Mouse (Mus musculus): ENCODE measurements around the gene Poc1a.

Poc1a gene

DNA sequence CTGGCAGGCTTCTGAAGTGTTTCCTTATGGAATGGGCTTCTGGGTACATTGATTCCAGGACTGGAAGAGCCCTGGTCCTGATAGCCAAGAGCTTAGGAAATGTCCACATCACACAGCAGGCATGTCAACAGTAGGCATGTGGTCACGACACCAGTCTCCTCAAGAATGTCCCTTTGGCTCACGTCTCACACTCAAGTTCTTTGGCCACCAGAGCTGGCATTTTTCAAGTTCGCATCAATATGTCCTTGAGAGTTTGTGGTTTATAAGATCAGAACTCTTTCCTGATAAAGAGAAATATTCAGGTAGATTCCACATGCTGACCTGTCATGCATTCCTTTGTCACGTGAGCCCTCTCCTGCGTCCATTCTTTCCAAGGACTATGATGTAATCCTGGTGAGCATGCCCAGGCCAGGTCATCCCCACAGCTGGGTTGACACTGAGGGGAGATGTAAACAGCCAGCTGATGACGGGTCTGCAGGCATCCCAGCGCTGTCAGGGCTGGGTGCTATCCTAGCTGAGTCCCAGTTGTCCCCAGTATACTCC lies 47.3 kb downstream of the Poc1a start:
- in situ Hi-C loops (cut with MboI, MseI) = no loop called here

- in situ Hi-C loops (cut with MboI, MseI) = no loop called here
Observed at GRCm38 (mm10) chr9:106328772-106329511, 48.1 kb downstream of the Poc1a start.

- in situ Hi-C loops (cut with MboI, MseI) = no loop called here
Observed at GRCm38 (mm10) chr9:106332746-106333145, 51.9 kb downstream of the Poc1a start.

DNA sequence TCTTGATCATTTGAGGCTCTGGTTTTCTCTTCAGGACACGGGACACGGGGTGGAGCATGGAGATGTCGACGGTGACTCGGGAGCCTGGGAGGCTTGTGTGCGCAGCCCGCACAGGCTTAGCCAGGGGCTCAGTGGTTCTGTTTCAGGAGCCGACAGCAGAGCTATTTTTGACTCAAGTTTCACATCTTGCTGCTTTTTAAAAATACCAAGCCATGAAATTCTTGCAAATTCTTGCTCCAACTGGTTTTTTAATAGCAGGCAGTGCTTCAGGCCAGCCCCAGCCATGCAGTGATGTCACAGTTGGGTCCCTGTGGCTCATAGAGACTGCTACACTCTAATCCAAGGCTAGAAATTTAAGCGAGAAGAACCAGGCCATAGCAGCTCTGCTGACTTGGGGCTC lies 56.8 kb downstream of the Poc1a start:
- in situ Hi-C loops (cut with MboI, MseI) = no loop called here

- in situ Hi-C loops (cut with MboI, MseI) = no loop called here
Observed at GRCm38 (mm10) chr9:106338462-106339172, 57.8 kb downstream of the Poc1a start.

GRCm38 (mm10) chr9:106339173-106339558 lies 58.3 kb downstream of the Poc1a start:
- in situ Hi-C loops (cut with MboI, MseI) = no loop called here

DNA sequence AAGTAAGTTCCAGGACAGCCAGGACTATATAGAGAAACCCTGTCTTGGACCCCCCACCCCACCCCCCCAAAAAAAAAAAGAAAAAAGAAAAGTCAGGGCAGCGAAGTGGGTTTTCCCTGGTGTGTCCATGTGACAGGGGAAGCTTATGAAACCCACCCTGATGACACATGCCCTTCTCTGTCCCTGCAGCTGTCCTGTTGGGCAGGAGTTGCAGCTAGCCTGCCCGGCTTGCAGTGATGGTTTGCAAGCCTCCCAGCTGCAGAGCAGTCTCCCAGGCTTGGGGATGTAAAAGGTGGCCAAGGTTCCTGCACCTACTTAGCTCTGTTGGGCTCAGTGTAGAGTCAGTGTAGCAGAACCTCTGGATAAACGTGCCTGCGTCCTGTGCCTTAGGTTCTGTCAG lies 58.9 kb downstream of the Poc1a start:
- in situ Hi-C loops (cut with MboI, MseI) = no loop called here

- in situ Hi-C loops (cut with MboI, MseI) = no loop called here
Observed at GRCm38 (mm10) chr9:106340501-106341312, 59.8 kb downstream of the Poc1a start.

DNA sequence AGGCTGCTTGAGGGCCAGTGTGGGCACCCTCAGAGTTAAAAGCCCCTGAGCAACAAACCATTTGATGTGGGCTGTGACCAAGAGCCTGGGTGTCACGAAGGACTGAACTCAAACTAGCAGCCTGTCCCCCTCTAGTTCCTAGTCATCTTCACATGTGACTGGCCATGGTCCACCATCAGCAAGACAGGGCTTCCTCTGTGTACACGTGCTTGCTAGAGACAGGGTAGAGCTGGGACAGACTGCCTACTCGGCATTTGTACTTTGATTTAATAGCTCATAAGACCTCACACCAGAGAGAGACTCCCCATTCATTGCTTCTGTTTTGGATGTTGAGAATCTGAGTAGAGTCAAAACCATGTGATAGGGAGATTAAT lies 60.4 kb downstream of the Poc1a start:
- in situ Hi-C loops (cut with MboI, MseI) = no loop called here

DNA sequence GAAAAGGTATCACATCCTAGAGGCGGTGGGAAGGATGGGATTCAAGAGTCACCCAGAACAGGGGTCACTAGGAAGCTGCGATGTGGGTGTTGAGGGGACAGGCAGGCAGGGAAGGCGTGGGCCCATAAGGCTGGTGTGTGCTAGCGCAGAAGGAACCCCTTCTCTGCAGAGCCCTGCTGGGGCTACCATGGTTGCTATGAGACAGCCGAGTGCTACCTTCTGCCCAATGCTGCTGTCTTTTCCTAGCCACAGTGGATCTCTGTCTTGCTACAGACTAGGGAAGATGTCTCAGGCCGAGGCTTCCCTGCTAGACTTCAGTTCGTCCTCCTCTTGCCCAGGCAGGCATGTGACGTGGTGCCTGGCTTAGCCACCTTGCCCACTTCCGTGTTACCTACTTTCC lies 61.7 kb downstream of the Poc1a start:
- in situ Hi-C loops (cut with MboI, MseI) = no loop called here

- in situ Hi-C loops (cut with MboI, MseI) = no loop called here
Observed at GRCm38 (mm10) chr9:106345167-106345566, 64.3 kb downstream of the Poc1a start.

- in situ Hi-C loops (cut with MboI, MseI) = no loop called here
Observed at GRCm38 (mm10) chr9:106345630-106346029, 64.8 kb downstream of the Poc1a start.

DNA sequence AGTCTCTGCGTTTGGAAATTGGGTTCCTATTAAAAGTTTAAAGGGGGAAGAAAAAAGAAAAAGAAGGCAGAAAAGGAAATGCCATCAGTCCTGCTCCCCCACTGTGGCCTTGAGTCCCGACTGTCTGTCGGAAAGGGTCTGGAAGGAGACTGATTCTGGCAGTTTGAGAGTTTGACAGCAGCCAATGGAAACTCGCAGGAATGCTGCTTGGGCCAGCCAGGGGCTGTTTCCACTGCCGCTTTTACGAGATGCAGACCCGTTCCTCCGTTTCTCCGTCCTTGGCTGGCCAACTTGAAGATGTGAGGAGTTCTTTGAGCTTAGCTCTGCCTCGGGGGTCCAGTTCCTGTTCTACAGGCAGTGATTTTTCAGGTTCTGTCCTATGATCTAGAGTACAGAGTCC lies 67.4 kb downstream of the Poc1a start:
- in situ Hi-C loops (cut with MboI, MseI) = no loop called here

GRCm38 (mm10) chr9:106349075-106349474 lies 68.2 kb downstream of the Poc1a start:
- in situ Hi-C loops (cut with MboI, MseI) = no loop called here

DNA sequence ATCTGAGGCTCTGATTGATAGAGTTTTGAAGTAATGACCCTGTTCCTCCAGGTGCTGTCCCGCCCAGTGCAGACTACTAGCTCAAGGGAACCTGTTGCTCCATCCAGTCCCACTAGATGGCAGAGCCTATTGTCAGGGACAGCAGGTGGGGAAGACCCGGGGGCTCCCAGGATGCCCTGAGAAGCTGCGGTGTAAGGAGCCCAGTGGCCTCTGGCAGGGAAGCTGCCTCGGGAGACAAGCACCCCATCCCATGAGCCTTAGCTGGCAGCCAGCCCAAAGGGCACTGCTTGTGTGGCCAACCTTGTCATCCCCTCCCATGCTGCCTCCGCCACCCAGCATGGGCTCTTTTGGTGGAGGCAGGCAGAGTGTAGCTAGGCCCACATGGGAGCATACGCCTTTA lies 70.3 kb downstream of the Poc1a start:
- in situ Hi-C loops (cut with MboI, MseI) = loop anchor here in 1 of 2 experiments (25.0 kb wide), 1 partner anchor 1289 kb away; the partner anchor contains the start of gene Mrpl3

DNA sequence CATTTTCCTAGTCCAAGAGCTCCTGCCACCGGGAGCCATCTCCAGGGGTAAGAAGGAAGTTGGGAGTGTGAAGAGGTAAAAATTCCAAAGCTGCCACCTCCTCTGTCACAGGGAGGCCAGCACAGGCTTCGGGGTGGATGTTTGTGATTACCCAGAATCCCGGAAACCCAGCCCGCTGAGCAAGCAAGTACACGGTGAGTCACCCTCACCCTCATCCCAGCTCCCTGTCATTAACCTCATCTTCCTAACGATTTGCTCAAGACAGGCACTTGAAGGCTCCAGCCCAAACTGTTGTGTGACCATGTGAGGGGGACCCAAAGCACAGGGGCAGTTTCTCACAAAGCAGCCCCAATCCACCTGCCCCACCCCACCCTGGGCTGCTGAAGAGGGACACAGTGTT lies 72.9 kb downstream of the Poc1a start:
- in situ Hi-C loops (cut with MboI, MseI) = loop anchor here in 1 of 2 experiments (25.0 kb wide), 1 partner anchor 1291 kb away; the partner anchor contains the start of gene Mrpl3

DNA sequence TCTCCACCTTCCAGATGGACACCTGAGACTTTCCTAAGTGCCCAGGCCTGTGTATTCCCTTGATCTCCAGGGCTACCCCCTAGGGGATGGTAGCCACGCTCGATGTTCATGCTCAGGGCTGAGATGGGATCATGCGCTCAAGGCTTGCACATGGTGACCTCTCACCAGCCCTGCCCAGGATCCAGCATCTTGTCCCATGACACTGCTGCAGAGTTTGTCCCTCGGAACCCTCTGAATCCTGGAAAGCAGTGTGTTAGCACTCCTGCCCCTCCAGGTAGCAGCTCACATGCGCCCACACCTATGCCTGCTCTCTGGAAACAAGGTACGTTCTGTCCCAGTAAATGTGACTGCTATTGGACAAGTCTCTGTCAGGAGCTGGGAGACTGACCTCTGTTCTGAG lies 73.9 kb downstream of the Poc1a start:
- in situ Hi-C loops (cut with MboI, MseI) = loop anchor here in 1 of 2 experiments (25.0 kb wide), 1 partner anchor 1293 kb away; the partner anchor contains the start of gene Mrpl3

DNA sequence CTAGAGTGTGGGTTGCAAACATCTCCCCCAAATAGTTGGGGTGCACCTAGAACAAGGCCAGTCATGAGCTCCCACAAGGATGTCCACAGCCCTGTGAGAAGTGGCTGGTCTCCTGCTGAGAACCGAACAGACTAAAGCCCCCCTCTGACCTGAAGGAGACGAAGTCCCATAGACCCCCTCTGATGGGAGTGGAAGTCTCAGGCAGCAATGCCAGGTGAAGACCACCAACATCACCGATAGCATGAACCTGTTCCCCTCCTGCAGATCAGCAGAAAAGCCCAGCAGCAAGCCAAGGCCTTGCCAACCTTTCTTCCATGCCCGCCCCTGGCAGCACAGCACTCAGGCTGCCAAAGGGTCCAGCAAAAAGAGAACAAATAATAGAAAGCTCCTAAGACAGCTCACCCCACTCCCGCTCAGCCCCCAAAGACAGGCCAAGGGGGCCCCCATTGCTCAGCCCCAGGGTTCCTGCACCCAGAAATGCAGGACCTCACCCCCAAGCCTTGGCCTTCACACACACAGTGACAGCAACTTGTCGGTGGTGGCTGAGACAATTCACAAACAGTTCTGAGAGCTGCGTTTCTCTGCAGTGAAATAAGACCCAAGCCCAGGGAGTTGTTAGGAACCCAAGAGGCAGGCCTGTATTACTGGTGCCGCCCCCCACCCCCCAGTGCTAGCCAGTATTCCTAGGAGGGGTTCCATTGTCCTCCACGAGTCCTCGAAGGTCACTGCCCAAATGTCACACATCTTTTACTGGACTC lies 74.5 kb downstream of the Poc1a start:
- in situ Hi-C loops (cut with MboI, MseI) = loop anchor here in 1 of 2 experiments (25.0 kb wide), 1 partner anchor 1293 kb away; the partner anchor contains the start of gene Mrpl3

- in situ Hi-C loops (cut with MboI, MseI) = loop anchor here in 1 of 2 experiments (25.0 kb wide), 1 partner anchor 1294 kb away; the partner anchor contains the start of gene Mrpl3
Observed at GRCm38 (mm10) chr9:106355975-106356286, 75.1 kb downstream of the Poc1a start.

GRCm38 (mm10) chr9:106356323-106356844 lies 75.5 kb downstream of the Poc1a start:
- in situ Hi-C loops (cut with MboI, MseI) = loop anchor here in 1 of 2 experiments (25.0 kb wide), 1 partner anchor 1294 kb away; the partner anchor contains the start of gene Mrpl3

- in situ Hi-C loops (cut with MboI, MseI) = loop anchor here in 1 of 2 experiments (25.0 kb wide), 1 partner anchor 1295 kb away; the partner anchor contains the start of gene Mrpl3
Observed at GRCm38 (mm10) chr9:106357167-106357566, 76.3 kb downstream of the Poc1a start.
